Mouse (Mus musculus) frontal cortex, postnatal 36 days (tissue): ENCODE results near the gene Abhd14a.

Source experiments
- DNase-seq, 2 experiments: peaks; one replicate each; pipeline ENCODE4 v3.0.0; 2022; ENCODE audit warnings: low spot score in 2 of 2

The Abhd14a gene

DNA sequence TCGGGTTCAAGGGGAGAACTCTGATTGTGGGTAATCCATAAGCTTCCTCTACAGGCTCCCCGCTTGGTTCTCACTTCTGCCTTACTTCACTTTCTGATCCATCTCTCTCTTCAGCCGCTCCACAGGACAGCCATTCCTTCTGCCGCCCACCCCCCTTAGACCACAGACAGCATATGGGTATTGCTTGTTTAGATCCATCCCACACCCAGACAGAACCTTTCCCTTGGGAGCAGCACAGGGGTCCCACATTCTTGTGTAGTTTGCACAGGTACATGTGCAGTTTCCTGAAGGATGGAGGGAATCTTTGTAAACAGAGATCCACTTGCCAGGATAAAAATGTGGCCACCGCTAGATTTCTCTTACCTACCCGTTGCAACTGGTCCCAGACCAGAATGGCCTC, 4.9 kb upstream of the Abhd14a start:
- DNase-seq = no peak

DNA sequence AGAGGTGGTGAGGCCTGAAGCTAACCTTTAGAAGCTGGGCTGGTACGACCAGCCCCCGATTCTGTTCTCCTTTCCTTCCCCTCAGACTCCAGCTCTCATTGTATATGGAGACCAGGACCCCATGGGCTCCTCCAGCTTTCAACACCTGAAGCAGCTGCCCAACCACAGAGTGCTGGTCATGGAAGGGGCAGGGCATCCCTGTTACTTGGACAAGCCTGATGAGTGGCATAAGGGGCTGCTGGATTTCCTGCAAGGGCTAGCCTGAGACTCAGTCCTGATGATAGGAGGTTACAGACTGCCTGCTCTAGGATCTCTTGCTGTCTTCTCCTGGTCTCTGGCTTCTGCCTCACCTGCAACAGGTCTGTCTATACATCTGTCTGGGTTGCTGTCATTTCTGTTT, 4.4 kb upstream of the Abhd14a start:
- no peak for DNase-seq

GRCm38 (mm10) chr9:106451298-106451697, 3.8 kb upstream of the Abhd14a start:
- DNase-seq = no peak

DNA sequence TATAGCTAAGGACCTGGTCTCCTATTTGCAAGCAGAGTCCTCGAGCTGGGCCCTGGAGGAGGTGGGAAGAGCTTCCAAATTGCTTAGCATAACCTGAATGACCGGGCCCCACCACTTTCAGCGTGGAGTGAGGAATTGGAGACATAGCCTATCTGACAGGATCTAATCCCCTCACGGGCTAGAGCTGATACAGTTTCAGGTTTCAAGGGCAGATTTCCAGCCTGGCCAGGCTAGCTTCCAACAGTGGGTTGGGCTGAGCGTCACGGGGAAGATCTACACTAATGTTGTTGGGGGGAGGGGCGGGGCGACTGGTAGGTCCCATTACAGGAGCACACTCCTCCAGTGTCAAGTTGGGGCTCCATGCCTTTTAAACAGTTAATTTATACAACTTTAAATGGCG, 3.2 kb upstream of the Abhd14a start:
- DNase-seq = no peak

- DNase-seq = no peak
Observed at GRCm38 (mm10) chr9:106449947-106450346, 2.5 kb upstream of the Abhd14a start.

GRCm38 (mm10) chr9:106448498-106449031, 1.1 kb upstream of the Abhd14a start:
- DNase-seq = peak; percentile 65 to 76

GRCm38 (mm10) chr9:106447951-106448350, 473 bp upstream of the Abhd14a start:
- DNase-seq = no peak

DNA sequence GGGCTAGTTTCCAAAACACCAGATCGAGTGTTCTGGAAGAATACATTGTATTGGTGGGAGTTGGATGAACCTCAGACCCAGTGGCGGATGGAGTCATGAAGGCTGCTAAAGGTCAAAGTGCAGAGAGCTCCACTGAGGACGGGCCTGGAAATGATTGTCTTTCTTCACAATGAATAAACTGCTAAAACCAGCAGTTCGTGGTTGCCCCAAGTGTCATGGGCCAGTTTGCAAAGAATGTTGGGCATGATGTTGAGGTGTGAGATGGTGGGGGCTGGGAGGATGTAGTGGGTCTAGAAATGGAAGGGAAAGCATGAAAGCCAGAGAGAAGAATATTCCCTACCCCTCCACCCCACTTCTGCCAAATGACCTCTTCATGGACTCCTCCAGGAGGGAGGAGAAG, 2.6 kb downstream of the Abhd14a start:
- DNase-seq = no peak

- no peak for DNase-seq
Observed at GRCm38 (mm10) chr9:106442680-106443079, 4.8 kb downstream of the Abhd14a start.

DNA sequence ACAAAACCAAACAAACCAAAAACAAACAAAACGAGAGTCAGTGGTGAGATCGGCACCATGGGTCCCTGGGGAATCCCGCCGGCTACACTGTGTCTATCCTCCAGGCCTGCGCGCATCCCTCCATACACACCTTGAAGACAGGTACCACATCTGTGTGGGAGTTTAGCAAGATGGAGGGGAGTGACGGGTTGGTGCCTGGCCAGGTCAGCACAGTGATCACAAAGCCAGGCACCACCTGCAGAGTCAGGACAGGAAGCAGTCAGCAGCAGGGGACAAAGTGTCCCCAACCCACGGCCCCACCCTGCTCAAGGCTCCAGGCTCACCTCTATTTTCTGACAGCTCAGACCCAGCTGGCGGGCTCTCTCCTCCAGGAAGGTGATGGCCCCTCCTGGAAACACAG, 10.9 kb downstream of the Abhd14a start:
- DNase-seq = no peak

DNA sequence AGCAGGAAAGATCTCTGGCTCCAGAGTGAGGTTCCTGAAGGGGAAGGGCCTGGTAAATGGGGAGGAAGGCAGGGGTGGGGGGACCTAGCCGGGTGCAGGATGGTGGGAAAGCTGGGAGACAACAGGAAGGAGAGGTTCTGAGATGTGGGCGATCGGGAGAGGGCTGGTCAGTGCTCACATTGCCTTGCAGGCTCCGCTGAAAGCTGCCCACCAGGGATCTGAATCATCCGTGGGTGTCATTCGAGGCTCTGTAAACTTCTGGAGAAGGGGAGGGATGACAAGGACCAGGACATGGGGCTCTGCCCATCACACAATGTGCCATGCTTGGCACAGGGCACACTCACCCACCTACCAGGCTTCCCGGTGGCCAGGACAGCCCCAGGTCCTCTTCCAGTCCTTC, 14.1 kb downstream of the Abhd14a start:
- DNase-seq = peak; percentile 36 to 63

DNA sequence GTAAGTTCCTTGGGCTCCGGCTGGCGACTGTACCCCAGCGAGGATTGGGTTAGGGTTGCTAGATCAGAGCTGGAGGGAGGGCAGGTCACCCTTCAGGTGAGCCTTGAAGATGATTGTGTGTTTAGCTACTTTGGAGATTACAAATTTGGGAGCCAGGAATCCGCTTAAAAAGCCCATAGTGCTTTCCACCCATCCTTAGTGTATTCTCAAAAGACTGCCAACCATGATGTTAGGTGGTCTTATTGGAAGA, 17.5 kb downstream of the Abhd14a start:
- DNase-seq = no peak

- DNase-seq = peak; percentile 95
Observed at GRCm38 (mm10) chr9:106429221-106430014, 18.1 kb downstream of the Abhd14a start, which contains the start of gene Rpl29. Gene Rpl29 (plus strand): TSS chr9:106429454.

GRCm38 (mm10) chr9:106428719-106429220, 18.7 kb downstream of the Abhd14a start:
- no peak for DNase-seq

- DNase-seq = peak; percentile 84 to 92
Observed at GRCm38 (mm10) chr9:106421865-106422160, 25.7 kb downstream of the Abhd14a start.

DNA sequence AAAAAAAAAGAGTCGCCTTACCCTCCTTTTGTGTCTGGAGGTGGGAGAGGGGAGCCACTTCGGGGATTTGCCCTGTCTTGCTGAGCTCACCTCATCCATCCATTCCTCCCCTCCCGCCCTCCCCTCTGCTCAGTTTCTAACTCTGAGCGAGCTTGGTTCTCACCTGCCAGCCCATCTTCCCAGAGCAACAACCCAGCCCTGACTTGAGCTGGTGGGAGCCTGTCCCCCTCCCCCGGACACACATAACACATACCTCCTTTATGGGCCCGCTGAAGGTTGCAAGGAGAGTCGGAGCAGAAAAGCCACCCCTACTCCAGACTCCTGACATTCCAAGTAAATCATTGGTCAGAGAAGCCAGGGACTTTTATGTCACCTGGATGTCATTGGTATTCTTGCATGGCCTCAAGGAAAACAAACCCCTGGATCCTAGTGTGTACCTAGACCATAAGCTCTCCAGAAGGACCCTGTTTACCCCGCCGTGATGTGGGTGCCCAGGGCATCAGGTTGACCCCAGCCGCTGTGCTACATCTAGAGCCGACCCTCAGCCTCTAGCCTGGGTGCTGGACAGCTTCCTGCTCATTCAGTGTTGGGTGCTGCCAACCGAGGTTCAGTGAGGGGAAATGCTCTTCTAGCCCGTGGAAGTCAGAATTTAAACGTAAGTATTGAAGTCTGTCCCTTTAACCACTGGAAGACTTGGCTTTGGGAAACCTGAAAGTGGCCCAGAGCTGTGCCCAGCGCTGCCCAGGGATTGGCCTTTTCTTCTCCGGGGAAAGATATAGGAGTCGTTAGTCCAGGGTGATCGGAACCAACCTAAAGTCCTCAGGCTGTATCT, 26.2 kb downstream of the Abhd14a start:
- DNase-seq = no peak

- DNase-seq = no peak
Observed at GRCm38 (mm10) chr9:106420608-106421007, 26.9 kb downstream of the Abhd14a start.

- peak; percentile 95 to 97 for DNase-seq
Observed at GRCm38 (mm10) chr9:106417841-106418625, 29.4 kb downstream of the Abhd14a start.

- DNase-seq = peak in 1 of 2 experiments; percentile 50
Observed at GRCm38 (mm10) chr9:106416826-106417225, 30.7 kb downstream of the Abhd14a start.

- no peak for DNase-seq
Observed at GRCm38 (mm10) chr9:106413606-106414005, 33.9 kb downstream of the Abhd14a start.

- DNase-seq = no peak
Observed at GRCm38 (mm10) chr9:106412210-106412609, 35.3 kb downstream of the Abhd14a start.

DNA sequence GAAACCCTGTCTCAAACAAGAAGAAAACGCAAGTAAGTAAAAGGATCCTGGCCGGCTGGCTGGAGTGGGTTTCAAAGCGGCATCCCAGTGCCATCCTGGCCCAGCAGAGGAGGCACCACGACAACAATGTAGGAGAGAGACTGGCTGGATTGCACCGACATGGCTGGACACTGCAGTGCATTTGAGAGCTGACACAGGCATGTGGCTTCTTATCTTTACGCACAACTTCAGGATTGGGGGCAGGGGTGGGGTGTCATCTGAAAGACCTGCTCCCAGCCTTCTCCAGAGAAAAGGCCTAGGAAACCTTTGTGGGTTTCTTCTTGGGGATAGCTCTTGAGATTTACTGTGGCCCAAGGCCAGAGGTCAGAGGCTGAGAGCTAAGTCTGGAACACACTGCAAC, 35.7 kb downstream of the Abhd14a start:
- no peak for DNase-seq
